Mouse (Mus musculus) kidney, postnatal 0 days (tissue): ENCODE measurements around the gene Ndufc1. TPM values are rescaled to one million over a fixed set of nuclear protein-coding genes. Genes with fewer than 3 reads are reported as not detected.
A peak's percentile ranks its signal among the peaks of the same experiment; 100 is the strongest.
"Not testable (repeated sequence)": the region's sequence is repeated elsewhere in the genome, so short reads cannot be mapped to it uniquely, and the experiment has no call there.

Source experiments
- ATAC-seq: fragments of 200-750 bp; cut with Nextera tagmentation; replicated peaks from 2 replicates; pipeline ENCODE4 v1.8.0; 2017; ENCODE audit warnings: low read depth, moderate number of reproducible peaks, moderate TSS enrichment, moderate library complexity; ENCODE audit not compliant: low FRiP score
- DNase-seq: peaks from one replicate; pipeline ENCODE4 v3.0.0-alpha.2; 2016; ENCODE audit warnings: low spot score
- H3K27ac ChIP-seq: fragments of 300-500 bp; sonication (generic); 2 replicates; pipeline ENCODE4 v1.5.1; 2014; ENCODE audit warnings: mild to moderate bottlenecking
- H3K27me3 ChIP-seq: fragments of 300-500 bp; sonication (generic); 2 replicates; pipeline ENCODE4 v1.6.1; 2014; ENCODE audit warnings: low read length, mixed read lengths; ENCODE audit not compliant: insufficient read depth
- H3K36me3 ChIP-seq: fragments of 300-500 bp; sonication (generic); 2 replicates; pipeline ENCODE4 v1.6.1; 2014; ENCODE audit warnings: low read length, mixed read lengths; ENCODE audit not compliant: insufficient read depth
- H3K4me1 ChIP-seq: fragments of 300-500 bp; sonication (generic); replicated peaks from 2 replicates; pipeline ENCODE4 v1.6.1; 2014; ENCODE audit warnings: antibody characterized with exemption, low read length, mixed read lengths; ENCODE audit not compliant: insufficient read depth
- H3K4me2 ChIP-seq: fragments of 300-500 bp; sonication (generic); 2 replicates; pipeline ENCODE4 v1.6.1; 2014; ENCODE audit warnings: mild to moderate bottlenecking, low read length, moderate library complexity, mixed read lengths
- H3K4me3 ChIP-seq: fragments of 300-500 bp; sonication (generic); replicated peaks from 2 replicates; pipeline ENCODE4 v1.5.1; 2014; ENCODE audit warnings: low read depth, low read length
- H3K9ac ChIP-seq: fragments of 300-500 bp; sonication (generic); 2 replicates; pipeline ENCODE4 v1.6.1; 2014; ENCODE audit warnings: low read depth, low read length
- H3K9me3 ChIP-seq: fragments of 300-500 bp; sonication (generic); replicated peaks from 2 replicates; pipeline ENCODE4 v1.6.1; 2016; ENCODE audit warnings: low read length, inconsistent platforms, mixed read lengths
- CTCF ChIP-seq: IDR thresholded peaks from 2 replicates; pipeline ENCODE4 v1.5.1; 2016; ENCODE audit warnings: antibody characterized with exemption, low read depth, mild to moderate bottlenecking, moderate library complexity
- WGBS: fragments of 180-500 bp; shearing (Covaris S2); extraction: QIAGEN DNeasy Blood & Tissue Kit; methylation state at CpG from one replicate; pipeline ENCODE4 v1.1.7; 2014; 5-methylcytosine and 5-hydroxymethylcytosine counted together
- polyA plus RNA-seq: library from polyadenylated mRNA; unstranded; fragments of >200 nt; fragmentation: Nextera tagmentation; extraction: Ambion mirVana; gene quantifications from 2 replicates; pipeline ENCODE4 v1.2.1, GENCODE M21; 2015

Gene Ndufc1
- polyA plus RNA-seq, 1 experiment from 2014 or later, result 1,434 TPM

DNA sequence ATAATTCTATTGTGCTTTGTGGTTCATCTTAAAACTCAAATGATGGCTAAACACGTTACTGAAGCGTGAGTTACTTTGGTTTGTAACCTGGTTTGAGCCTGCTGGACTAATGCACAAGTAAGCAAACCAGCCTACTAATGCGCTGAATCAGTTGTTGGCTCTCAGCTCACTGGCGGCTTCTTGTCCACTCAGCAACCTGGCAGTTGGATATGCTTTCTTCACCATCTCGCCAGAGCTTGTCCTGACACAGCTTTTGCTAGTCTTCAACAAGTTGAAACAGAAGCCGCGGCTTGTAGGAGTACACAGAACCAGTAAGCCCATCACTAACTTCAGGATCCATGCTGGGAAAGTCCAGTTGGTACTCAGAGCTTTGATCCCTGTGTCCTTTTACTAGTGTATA is 3.7 kb upstream of the Ndufc1 start:
- no peak for DNase-seq
- ATAC-seq, result no peak

DNA sequence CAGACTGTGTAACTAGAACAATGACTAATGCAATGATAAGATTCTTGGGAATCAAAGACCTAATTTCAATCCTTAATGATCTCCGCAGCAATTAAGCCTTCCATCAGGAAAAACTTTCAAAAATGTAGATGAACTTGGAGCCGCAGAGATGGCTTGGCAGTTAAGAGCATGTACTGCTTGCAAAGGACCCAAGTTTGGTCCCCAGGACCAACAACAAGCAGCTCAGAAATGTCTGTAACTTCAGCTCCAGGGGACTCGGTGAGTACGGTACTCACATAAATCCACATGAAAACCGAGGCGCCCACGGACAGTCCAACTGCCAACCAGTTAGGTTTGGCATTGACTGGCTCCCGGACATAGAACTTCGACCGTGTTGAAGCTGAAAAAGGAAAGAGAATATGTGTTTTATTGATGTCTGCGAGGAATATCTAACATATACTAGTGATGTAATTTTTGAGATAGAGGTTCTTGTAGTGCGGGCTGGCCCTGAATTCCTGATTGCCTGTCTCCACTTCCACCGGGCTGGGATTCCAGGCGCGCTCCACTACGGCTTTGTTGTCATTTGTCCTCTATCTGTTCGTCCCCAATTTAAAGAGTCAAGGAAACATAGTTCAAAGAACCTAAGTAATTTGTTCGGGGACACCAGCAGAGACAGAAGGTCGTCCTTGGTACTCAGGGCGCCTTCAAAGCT is 773 bp downstream of the Ndufc1 start:
- DNase-seq, result no peak
- Histone ChIP-seq H3K9me3 (no peaks in the 10 kb centered on the region), H3K36me3 (peaks cover 15% of the 10 kb centered on the region; the same call in 1 of the 2 replicates), H3K4me1 (peaks cover 6% of the 10 kb centered on the region; the same call in 1 of the 2 replicates), H3K27me3 (no peaks in the 10 kb centered on the region), H3K9ac (peak overlapping the region; percentile 70), H3K27ac (peak overlapping the region; percentile 89), H3K4me2 (peak overlapping the region; percentile 66), H3K4me3 (peak overlapping the region; percentile 62)
- ATAC-seq, result no peak
- 15% methylated on average over 20 of the region's 20 CpGs for WGBS
- no peak for TF ChIP-seq CTCF

More for the DNA sequence above, 3.7 kb upstream of the Ndufc1 start:
- Histone ChIP-seq H3K36me3 (no peaks in the 10 kb centered on the region), H3K27ac (no peak overlapping the region), H3K4me1 (peaks cover 10% of the 10 kb centered on the region), H3K9ac (no peak overlapping the region), H3K27me3 (no peaks in the 10 kb centered on the region), H3K4me2 (no peak overlapping the region), H3K9me3 (no peaks in the 10 kb centered on the region), H3K4me3 (no peak overlapping the region)
- 92% methylated on average over 7 of the region's 7 CpGs for WGBS
- TF ChIP-seq CTCF, result no peak

DNA sequence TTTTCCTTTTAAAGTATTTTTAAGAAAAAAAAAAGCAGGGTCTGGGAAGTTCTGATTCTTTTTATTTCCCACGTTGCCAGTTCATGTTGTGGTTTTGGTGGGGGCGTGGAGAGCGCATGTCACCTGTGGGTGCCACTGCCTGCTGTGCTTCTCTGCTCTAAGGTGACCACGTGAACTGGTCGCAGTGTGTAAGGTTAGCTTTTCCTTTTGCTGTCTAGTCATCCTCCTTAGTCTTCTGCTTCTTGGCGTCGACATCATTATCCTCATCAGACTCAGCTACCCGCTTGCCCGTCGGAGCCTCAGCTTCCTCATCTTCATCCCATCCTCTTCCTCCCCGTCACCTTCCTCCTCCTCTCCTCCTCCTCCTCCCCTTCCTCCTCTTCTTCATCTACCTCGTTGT is 6.2 kb downstream of the Ndufc1 start:
- ATAC-seq, result no peak
- H3K9ac ChIP-seq, result no peak overlapping the region
- WGBS, result 94% methylated on average over 12 of the region's 12 CpGs
- H3K4me2 ChIP-seq, result no peak overlapping the region
- no peak overlapping the region for H3K27ac ChIP-seq
- peaks cover 2% of the 10 kb centered on the region; the same call in 1 of the 2 replicates for H3K4me1 ChIP-seq
- no peak for TF ChIP-seq CTCF
- no peaks in the 10 kb centered on the region for H3K9me3 ChIP-seq
- H3K27me3 ChIP-seq, result no peaks in the 10 kb centered on the region
- H3K36me3 ChIP-seq, result peaks cover 18% of the 10 kb centered on the region; the same call in 1 of the 2 replicates
- H3K4me3 ChIP-seq, result no peak overlapping the region
- DNase-seq, result no peak

DNA sequence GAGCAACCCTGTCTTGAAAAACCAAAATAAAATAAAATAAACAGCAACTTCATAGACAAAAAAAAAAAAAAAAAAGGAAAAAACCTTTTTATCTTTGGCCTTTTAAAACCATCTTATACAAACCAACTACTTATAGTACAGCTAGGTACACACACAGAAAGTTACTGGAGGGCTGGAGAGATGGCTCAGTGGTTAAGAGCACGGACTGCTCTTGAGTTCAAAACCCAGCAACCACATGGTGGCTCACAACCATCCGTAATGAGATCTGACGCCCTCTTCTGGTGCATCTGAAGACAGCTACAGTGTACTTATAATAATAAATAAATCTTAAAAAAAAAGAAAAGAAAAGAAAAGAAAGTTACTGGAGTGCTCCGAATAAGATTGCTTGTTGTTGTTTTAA is 6.7 kb downstream of the Ndufc1 start:
- not testable (repeated sequence) for H3K27me3 ChIP-seq, ATAC-seq, H3K27ac ChIP-seq, H3K4me2 ChIP-seq, DNase-seq, H3K9me3 ChIP-seq, H3K4me3 ChIP-seq, H3K9ac ChIP-seq, H3K4me1 ChIP-seq
- H3K36me3 ChIP-seq, result peaks cover 18% of the 10 kb centered on the region; the same call in 1 of the 2 replicates
- TF ChIP-seq CTCF, result peak; percentile 33
- 65% methylated on average over 4 of the region's 4 CpGs for WGBS

DNA sequence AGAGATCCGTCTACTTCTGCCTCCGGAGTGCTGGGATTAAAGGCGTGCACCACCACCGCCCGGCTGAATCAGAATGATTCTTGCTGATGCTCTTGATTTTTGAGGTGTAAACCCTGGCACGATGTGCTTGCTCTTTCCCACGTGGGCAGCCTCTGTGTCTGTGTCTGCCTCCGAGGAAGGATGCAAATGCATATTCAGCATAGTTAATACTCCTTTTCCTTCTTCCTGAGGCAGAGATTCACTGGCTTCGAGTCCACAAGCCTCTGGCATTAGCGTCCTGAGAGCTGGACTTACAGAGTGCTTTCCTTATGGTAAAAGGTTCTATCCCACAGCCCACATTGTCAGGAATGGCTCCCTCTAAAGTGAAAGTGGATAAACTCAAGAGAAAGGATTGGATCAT is 8.1 kb downstream of the Ndufc1 start:
- no peak overlapping the region for H3K27ac ChIP-seq
- 75% methylated on average over 10 of the region's 10 CpGs for WGBS

DNA sequence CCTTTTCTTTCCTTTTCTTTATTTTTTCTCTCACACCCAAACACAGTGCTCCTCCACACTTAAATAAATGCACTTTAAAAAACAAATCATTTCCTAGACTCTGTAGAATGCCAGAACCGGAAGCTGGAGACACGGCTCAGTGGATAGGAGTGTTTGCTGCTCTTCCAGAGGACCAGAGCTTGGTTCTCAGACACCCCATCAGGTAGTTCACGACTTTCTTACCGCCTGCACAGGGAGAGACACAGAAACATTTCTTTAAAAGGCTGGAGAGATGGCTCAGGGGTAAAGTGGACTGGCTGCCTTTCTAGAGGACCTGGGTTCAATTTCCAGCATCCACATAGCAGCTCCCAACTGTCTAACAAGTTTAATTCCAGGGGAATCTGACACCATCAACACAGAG is 9.3 kb downstream of the Ndufc1 start:
- WGBS, result 30% methylated on average over 4 of the region's 4 CpGs
- H3K4me2 ChIP-seq, result no peak overlapping the region
- no peak overlapping the region for H3K9ac ChIP-seq
- no peak for TF ChIP-seq CTCF
- no peak for ATAC-seq
- no peak overlapping the region for H3K4me3 ChIP-seq
- H3K27me3 ChIP-seq, result 0 out of 2 replicates have a peak, but pooled peaks cover 6% of the 10 kb centered on the region
- H3K4me1 ChIP-seq, result peaks cover 8% of the 10 kb centered on the region; the same call in 1 of the 2 replicates
- no peak overlapping the region for H3K27ac ChIP-seq
- H3K36me3 ChIP-seq, result peaks cover 12% of the 10 kb centered on the region; the same call in 1 of the 2 replicates
- no peaks in the 10 kb centered on the region for H3K9me3 ChIP-seq
- DNase-seq, result no peak

More for the DNA sequence above, 8.1 kb downstream of the Ndufc1 start:
- H3K4me2 ChIP-seq, result no peak overlapping the region
- H3K9me3 ChIP-seq, result no peaks in the 10 kb centered on the region
- no peak for ATAC-seq
- H3K36me3 ChIP-seq, result peaks cover 12% of the 10 kb centered on the region; the same call in 1 of the 2 replicates
- 0 out of 2 replicates have a peak, but pooled peaks cover 6% of the 10 kb centered on the region for H3K27me3 ChIP-seq
- H3K9ac ChIP-seq, result no peak overlapping the region
- no peak for TF ChIP-seq CTCF
- no peak overlapping the region for H3K4me3 ChIP-seq
- DNase-seq, result no peak
- peaks cover 8% of the 10 kb centered on the region; the same call in 1 of the 2 replicates for H3K4me1 ChIP-seq
